In genomic region chr2:164745843-164746479, GRCm38 (mm10) we compare ENCODE assay signal across 8 mouse cellular contexts. TPM values are rescaled to one million over a fixed set of nuclear protein-coding genes. Genes with fewer than 3 reads are reported as not detected.
DNase-seq lines count a peak whose midpoint lies in the region; ATAC-seq and TF ChIP-seq lines count a peak whose summit lies in the region.

TSS of gene Wfdc3 (minus strand) at chr2:164745931.
TSS of gene Dnttip1 (plus strand) at chr2:164745983.

- H3K4me3 ChIP-seq in cerebellum, adult 2 months (replicated peaks; ENCODE audit: insufficient read depth, low read depth, low read length) = peak within 1 kb of the TSS; percentile 91
- H3K4me3 ChIP-seq in lung, embryonic 14.5 days (ENCODE audit: low read depth, low read length) = peak within 1 kb of the TSS; percentile 91

- peak within 1 kb of the TSS; percentile 78 for H3K27ac ChIP-seq in cerebellum, adult 2 months (ENCODE audit: insufficient read depth, low read length)
- H3K27ac ChIP-seq in lung, embryonic 14.5 days (ENCODE audit: low read depth) = peak within 1 kb of the TSS; percentile 66

- no peak for TF ChIP-seq CTCF in cerebellum, adult 2 months (IDR thresholded peaks at IDR 0.05; ENCODE audit: borderline replicate concordance, insufficient read depth, low read depth, low read length)
- TF ChIP-seq CTCF in lung, embryonic 14.5 days (IDR thresholded peaks at IDR 0.05; ENCODE audit: low read depth) = no peak

- peak within 1 kb of the TSS; percentile 91 for H3K9ac ChIP-seq in lung, embryonic 14.5 days

- peak within 1 kb of the TSS; percentile 91 for H3K4me2 ChIP-seq in lung, embryonic 14.5 days

- TF ChIP-seq POLR2A in cerebellum, adult 2 months (IDR thresholded peaks at IDR 0.05; ENCODE audit: borderline replicate concordance, insufficient read depth, low read length) = peak; percentile 66

- no peaks in the 10 kb centered on the region for H3K27me3 ChIP-seq in cerebellum, adult 2 months (ENCODE audit: control insufficient read depth, insufficient read depth, low read length)
- no peaks in the 10 kb centered on the region for H3K27me3 ChIP-seq in lung, embryonic 14.5 days (ENCODE audit: insufficient read depth, low read length)

- H3K36me3 ChIP-seq in lung, embryonic 14.5 days (ENCODE audit: insufficient read depth) = peaks cover 38% of the 10 kb centered on the region

- H3K4me1 ChIP-seq in cerebellum, adult 2 months (ENCODE audit: control insufficient read depth, insufficient read depth, low read length) = peaks cover 12% of the 10 kb centered on the region
- H3K4me1 ChIP-seq in lung, embryonic 14.5 days (ENCODE audit: insufficient read depth) = no peaks in the 10 kb centered on the region

- WGBS in cerebellum, adult 2 months = under 1% methylated on average over 69 of the region's 70 CpGs
- WGBS in lung, embryonic 14.5 days = under 1% methylated on average over 66 of the region's 70 CpGs

- DNase-seq in MEL-GATA-1-ER (ENCODE audit: extremely low read depth, low read depth) = peak; percentile 56
- DNase-seq in cerebellum, adult 2 months = peak; percentile 91 to 93
- DNase-seq in forelimb bud, embryonic 11.5 days (ENCODE audit: low read depth, low spot score) = peak; percentile 91
- peak; percentile 95 for DNase-seq in heart, postnatal 4 days
- peak; percentile 87 to 91 for DNase-seq in layer of hippocampus, adult 8-10 months (ENCODE audit: low spot score in 2 of 2)
- DNase-seq in lung, embryonic 14.5 days = peak; percentile 98
- peak; percentile 92 for DNase-seq in testis, postnatal 14 days (ENCODE audit: low spot score)

- ATAC-seq in lung, embryonic 14.5 days (ENCODE audit: insufficient read depth) = peak; percentile 92
- peak; percentile 77 for ATAC-seq in neutrophil, adult 5-6 weeks (ENCODE audit: extremely low read depth, insufficient number of reproducible peaks, low FRiP score, poor library complexity, severe bottlenecking)

- H3K9me3 ChIP-seq in lung, embryonic 14.5 days (ENCODE audit: low read depth, low read length) = no peaks in the 10 kb centered on the region

RNA-seq across cellular contexts. Expression of gene Wfdc3, which starts in this region (rescaled TPM):
- polyA plus RNA-seq in cerebellum, adult 2 months (2012; rRNA removed) = 0.84 and 0.93 TPM in 2 replicates
- under 1 TPM; 0.26 to 0.27 TPM for total RNA-seq in heart, postnatal 4 days (2021)
- 1 to 10 TPM in 3 of 4 experiments, under 1 TPM in 1; 0.99 to 2.4 (median 1.8) TPM for total RNA-seq in layer of hippocampus, adult 8-10 months (2022)
- 1.3 and 1.4 TPM in 2 replicates for polyA plus RNA-seq in lung, embryonic 14.5 days (2014; fragmentation: Nextera tagmentation; extraction: Ambion mirVana)
- 0.58 TPM in 1 of 2 replicates, not detected in the other for total RNA-seq in neutrophil, adult 5-6 weeks (2017)

RNA-seq across cellular contexts. Expression of gene Dnttip1, which starts in this region (rescaled TPM):
- 43.1 and 44.3 TPM in 2 replicates for polyA plus RNA-seq in cerebellum, adult 2 months (2012; rRNA removed)
- total RNA-seq in heart, postnatal 4 days (2021) = 10 to 100 TPM; 41.2 to 42.0 TPM
- 10 to 100 TPM; 32.6 to 36.7 (median 35.3) TPM for total RNA-seq in layer of hippocampus, adult 8-10 months (2022)
- polyA plus RNA-seq in lung, embryonic 14.5 days (2014; fragmentation: Nextera tagmentation; extraction: Ambion mirVana) = 74.7 and 77.6 TPM in 2 replicates
- total RNA-seq in neutrophil, adult 5-6 weeks (2017) = 20.0 and 26.7 TPM in 2 replicates

Comparison
In these comparisons a context has a peak if more than half of its experiments do, and no peak if none do; other contexts are left out.
1. Peak in every context shown above with its lines: DNase-seq, ATAC-seq, H3K4me3 ChIP-seq and H3K27ac ChIP-seq.